Mouse (Mus musculus) hindbrain, embryonic 13.5 days (tissue): ENCODE measurements around the gene Cd180. TPM values are rescaled to one million over a fixed set of nuclear protein-coding genes. Genes with fewer than 3 reads are reported as not detected.

Source experiments
- ATAC-seq: fragments of 200-750 bp; cut with Nextera tagmentation; 2 replicates; pipeline ENCODE4 v1.8.0; 2017; ENCODE audit warnings: moderate TSS enrichment; ENCODE audit not compliant: low FRiP score
- H3K27ac ChIP-seq: fragments of 300-500 bp; sonication (generic); 2 replicates; pipeline ENCODE4 v1.5.1; 2015; ENCODE audit warnings: inconsistent platforms, mild to moderate bottlenecking, moderate library complexity
- H3K27me3 ChIP-seq: fragments of 300-500 bp; sonication (generic); 2 replicates; pipeline ENCODE4 v1.6.1; 2015; ENCODE audit warnings: mild to moderate bottlenecking, inconsistent platforms
- H3K36me3 ChIP-seq: fragments of 300-500 bp; sonication (generic); 2 replicates; pipeline ENCODE4 v1.6.1; 2015; ENCODE audit warnings: mild to moderate bottlenecking, inconsistent platforms
- H3K4me1 ChIP-seq: fragments of 300-500 bp; sonication (generic); replicated peaks from 2 replicates; pipeline ENCODE4 v1.6.1; 2015; ENCODE audit warnings: inconsistent platforms
- H3K4me2 ChIP-seq: fragments of 300-500 bp; sonication (generic); 2 replicates; pipeline ENCODE4 v1.6.1; 2015; ENCODE audit warnings: inconsistent platforms, mild to moderate bottlenecking, moderate library complexity
- H3K4me3 ChIP-seq: fragments of 300-500 bp; sonication (generic); 2 replicates; pipeline ENCODE4 v1.5.1; 2015; ENCODE audit warnings: mild to moderate bottlenecking, inconsistent platforms
- H3K9ac ChIP-seq: fragments of 300-500 bp; sonication (generic); 2 replicates; pipeline ENCODE4 v1.6.1; 2015; ENCODE audit warnings: mild to moderate bottlenecking, inconsistent platforms
- H3K9me3 ChIP-seq: fragments of 300-500 bp; sonication (generic); 2 replicates; pipeline ENCODE4 v1.6.1; 2016; ENCODE audit warnings: inconsistent platforms
- WGBS: fragments of 180-500 bp; shearing (Covaris S2); methylation state at CpG from one replicate; pipeline ENCODE4 v1.1.7; 2015; 5-methylcytosine and 5-hydroxymethylcytosine counted together
- polyA plus RNA-seq: library from polyadenylated mRNA; unstranded; fragments of >200 nt; fragmentation: Nextera tagmentation; extraction: Ambion mirVana; gene quantifications from 2 replicates; pipeline ENCODE4 v1.2.1, GENCODE M21; 2015

Gene Cd180
- polyA plus RNA-seq, 1 experiment from 2014 or later = 0.57 TPM

GRCm38 (mm10) chr13:102749891-102750290, 56.5 kb downstream of the Cd180 start:
- Histone ChIP-seq H3K9ac (no peak overlapping the region), H3K36me3 (peaks cover 12% of the 10 kb centered on the region; the same call in 1 of the 2 replicates), H3K9me3 (no peaks in the 10 kb centered on the region), H3K4me1 (peaks cover 8% of the 10 kb centered on the region; the same call in 1 of the 2 replicates), H3K4me2 (no peak overlapping the region), H3K27me3 (no peaks in the 10 kb centered on the region), H3K27ac (no peak overlapping the region), H3K4me3 (no peak overlapping the region)
- no peak for ATAC-seq
- 68% methylated on average over 10 of the region's 10 CpGs for WGBS

GRCm38 (mm10) chr13:102753714-102754556, 60.6 kb downstream of the Cd180 start:
- peaks cover 33% of the 10 kb centered on the region for H3K36me3 ChIP-seq
- no peak for ATAC-seq
- no peak overlapping the region for H3K27ac ChIP-seq
- no peak overlapping the region for H3K4me3 ChIP-seq
- 85% methylated on average over 19 of the region's 19 CpGs for WGBS
- no peak overlapping the region for H3K9ac ChIP-seq
- H3K9me3 ChIP-seq = no peaks in the 10 kb centered on the region
- H3K4me2 ChIP-seq = no peak overlapping the region
- no peaks in the 10 kb centered on the region for H3K27me3 ChIP-seq
- peaks cover 5% of the 10 kb centered on the region; the same call in 1 of the 2 replicates for H3K4me1 ChIP-seq

GRCm38 (mm10) chr13:102755124-102755523, 61.8 kb downstream of the Cd180 start:
- 94% methylated on average over 8 of the region's 8 CpGs for WGBS
- Histone ChIP-seq H3K9me3 (no peaks in the 10 kb centered on the region), H3K36me3 (peaks cover 33% of the 10 kb centered on the region), H3K27me3 (no peaks in the 10 kb centered on the region), H3K4me3 (no peak overlapping the region), H3K9ac (no peak overlapping the region), H3K27ac (no peak overlapping the region), H3K4me1 (0 out of 2 replicates have a peak, but pooled peaks cover under 1% of the 10 kb centered on the region), H3K4me2 (no peak overlapping the region)
- ATAC-seq = no peak

- WGBS = 92% methylated on average over 8 of the region's 8 CpGs
- Histone ChIP-seq H3K9ac (no peak overlapping the region), H3K27me3 (no peaks in the 10 kb centered on the region), H3K4me2 (no peak overlapping the region), H3K9me3 (no peaks in the 10 kb centered on the region), H3K27ac (no peak overlapping the region), H3K4me1 (no peaks in the 10 kb centered on the region), H3K36me3 (peaks cover 25% of the 10 kb centered on the region), H3K4me3 (no peak overlapping the region)
- ATAC-seq = no peak
Observed at GRCm38 (mm10) chr13:102756071-102756470, 62.7 kb downstream of the Cd180 start.

GRCm38 (mm10) chr13:102758021-102758420, 64.7 kb downstream of the Cd180 start:
- ATAC-seq = no peak
- WGBS = 97% methylated on average over 6 of the region's 6 CpGs
- H3K9me3 ChIP-seq = no peaks in the 10 kb centered on the region
- H3K4me1 ChIP-seq = no peaks in the 10 kb centered on the region
- H3K27me3 ChIP-seq = no peaks in the 10 kb centered on the region
- no peak overlapping the region for H3K27ac ChIP-seq
- H3K4me3 ChIP-seq = no peak overlapping the region
- H3K36me3 ChIP-seq = peaks cover 21% of the 10 kb centered on the region
- H3K9ac ChIP-seq = no peak overlapping the region
- H3K4me2 ChIP-seq = no peak overlapping the region

- H3K27me3 ChIP-seq = no peaks in the 10 kb centered on the region
- no peak for ATAC-seq
- H3K9ac ChIP-seq = no peak overlapping the region
- H3K9me3 ChIP-seq = no peaks in the 10 kb centered on the region
- no peak overlapping the region for H3K4me2 ChIP-seq
- H3K4me3 ChIP-seq = no peak overlapping the region
- H3K4me1 ChIP-seq = peaks cover 25% of the 10 kb centered on the region
- H3K36me3 ChIP-seq = peaks cover 16% of the 10 kb centered on the region
- WGBS = 79% methylated on average over 9 of the region's 9 CpGs
- no peak overlapping the region for H3K27ac ChIP-seq
Observed at GRCm38 (mm10) chr13:102761410-102761809, 68.1 kb downstream of the Cd180 start.

- Histone ChIP-seq H3K4me2 (no peak overlapping the region), H3K4me3 (no peak overlapping the region), H3K9me3 (no peaks in the 10 kb centered on the region), H3K27ac (no peak overlapping the region), H3K4me1 (peaks cover 31% of the 10 kb centered on the region), H3K9ac (no peak overlapping the region), H3K36me3 (peaks cover 15% of the 10 kb centered on the region), H3K27me3 (no peaks in the 10 kb centered on the region)
- 92% methylated on average over 10 of the region's 10 CpGs for WGBS
- ATAC-seq = no peak
Observed at GRCm38 (mm10) chr13:102762203-102762602, 68.8 kb downstream of the Cd180 start.

- Histone ChIP-seq H3K4me1 (peaks cover 47% of the 10 kb centered on the region), H3K27ac (no peak overlapping the region), H3K4me2 (no peak overlapping the region), H3K9me3 (no peaks in the 10 kb centered on the region), H3K9ac (no peak overlapping the region), H3K36me3 (no peaks in the 10 kb centered on the region), H3K27me3 (no peaks in the 10 kb centered on the region), H3K4me3 (no peak overlapping the region)
- 57% methylated on average over 1 of the region's 1 CpGs for WGBS
- no peak for ATAC-seq
Observed at GRCm38 (mm10) chr13:102764218-102764617, 70.9 kb downstream of the Cd180 start.

GRCm38 (mm10) chr13:102765216-102765615, 71.9 kb downstream of the Cd180 start:
- Histone ChIP-seq H3K4me3 (no peak overlapping the region), H3K27me3 (no peaks in the 10 kb centered on the region), H3K9ac (no peak overlapping the region), H3K4me2 (no peak overlapping the region), H3K27ac (no peak overlapping the region), H3K4me1 (peaks cover 54% of the 10 kb centered on the region), H3K36me3 (no peaks in the 10 kb centered on the region), H3K9me3 (no peaks in the 10 kb centered on the region)
- WGBS = 42% methylated on average over 11 of the region's 11 CpGs
- no peak for ATAC-seq

GRCm38 (mm10) chr13:102767110-102767509, 73.8 kb downstream of the Cd180 start:
- no peaks in the 10 kb centered on the region for H3K27me3 ChIP-seq
- H3K9ac ChIP-seq = no peak overlapping the region
- peak overlapping the region; percentile 68; the same call in 1 of the 2 replicates for H3K27ac ChIP-seq
- no peak overlapping the region for H3K4me3 ChIP-seq
- no peaks in the 10 kb centered on the region for H3K36me3 ChIP-seq
- ATAC-seq = no peak
- H3K4me2 ChIP-seq = no peak overlapping the region
- H3K4me1 ChIP-seq = peaks cover 63% of the 10 kb centered on the region
- H3K9me3 ChIP-seq = no peaks in the 10 kb centered on the region
- 68% methylated on average over 7 of the region's 7 CpGs for WGBS

- ATAC-seq = no peak
- no peak overlapping the region for H3K4me3 ChIP-seq
- peak overlapping the region; percentile 68 for H3K27ac ChIP-seq
- no peaks in the 10 kb centered on the region for H3K36me3 ChIP-seq
- H3K9ac ChIP-seq = no peak overlapping the region
- no peaks in the 10 kb centered on the region for H3K9me3 ChIP-seq
- H3K4me1 ChIP-seq = peaks cover 63% of the 10 kb centered on the region
- H3K27me3 ChIP-seq = no peaks in the 10 kb centered on the region
- H3K4me2 ChIP-seq = no peak overlapping the region
- 72% methylated on average over 11 of the region's 11 CpGs for WGBS
Observed at GRCm38 (mm10) chr13:102768512-102768911, 75.2 kb downstream of the Cd180 start.

- Histone ChIP-seq H3K27ac (no peak overlapping the region), H3K9me3 (no peaks in the 10 kb centered on the region), H3K4me1 (peaks cover 54% of the 10 kb centered on the region), H3K4me2 (no peak overlapping the region), H3K4me3 (no peak overlapping the region), H3K27me3 (no peaks in the 10 kb centered on the region), H3K9ac (no peak overlapping the region), H3K36me3 (no peaks in the 10 kb centered on the region; the same call in 1 of the 2 replicates)
- WGBS = 65% methylated on average over 8 of the region's 8 CpGs
- ATAC-seq = no peak
Observed at GRCm38 (mm10) chr13:102770194-102770593, 76.8 kb downstream of the Cd180 start.

- Histone ChIP-seq H3K4me2 (no peak overlapping the region), H3K27me3 (no peaks in the 10 kb centered on the region), H3K9ac (no peak overlapping the region), H3K36me3 (peaks cover 4% of the 10 kb centered on the region; the same call in 1 of the 2 replicates), H3K27ac (no peak overlapping the region), H3K9me3 (no peaks in the 10 kb centered on the region), H3K4me1 (peaks cover 31% of the 10 kb centered on the region), H3K4me3 (no peak overlapping the region)
- 92% methylated on average over 9 of the region's 9 CpGs for WGBS
- ATAC-seq = no peak
Observed at GRCm38 (mm10) chr13:102773169-102773568, 79.8 kb downstream of the Cd180 start.
